Mouse (Mus musculus): ENCODE measurements around the gene Kctd20.

DNA sequence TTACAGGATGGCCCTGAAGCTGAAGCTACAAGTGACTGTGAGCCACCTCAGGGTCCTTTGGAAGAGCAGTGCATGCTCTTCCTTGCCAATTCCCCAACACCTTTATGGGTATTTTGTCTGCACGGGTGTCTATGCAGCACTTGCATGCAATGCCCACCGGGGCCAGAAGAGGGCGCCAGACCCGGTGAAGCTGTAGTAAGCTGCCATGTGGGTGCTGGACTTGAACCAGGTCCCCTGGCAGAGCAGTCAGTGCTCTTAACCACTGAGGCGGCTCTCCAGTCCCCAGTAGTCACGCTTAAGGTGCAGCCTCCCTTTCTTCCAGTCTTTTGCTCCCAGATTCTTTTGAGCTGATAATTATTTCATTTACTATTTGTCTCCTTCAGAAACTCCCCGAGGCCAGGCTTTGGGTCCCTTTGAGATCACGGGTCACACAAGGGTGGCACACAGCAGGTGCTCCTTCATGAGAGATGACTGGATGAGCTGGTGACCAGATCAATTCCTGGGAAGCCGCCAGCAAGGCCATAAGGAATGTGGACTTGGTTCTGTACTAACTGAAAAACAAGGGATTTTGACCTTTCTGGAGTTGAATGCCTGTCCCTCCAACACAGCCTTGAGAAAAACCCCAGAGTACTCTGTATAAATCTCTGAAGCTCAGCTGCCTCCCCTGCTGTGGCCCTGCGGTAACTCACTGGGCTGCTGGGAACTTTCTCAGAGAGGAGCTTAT is 15.0 kb upstream of the Kctd20 start:
- TF ChIP-seq EP300 (IDR thresholded peaks at IDR 0.05; ENCODE audit: insufficient read depth, low read depth, low read length) (no peak), POLR2A (IDR thresholded peaks at IDR 0.05; ENCODE audit: insufficient read depth, low read depth, low read length) (no peak)
